Mouse (Mus musculus) midbrain, embryonic 11.5 days (tissue): ENCODE measurements around the gene Smtn. TPM values are rescaled to one million over a fixed set of nuclear protein-coding genes. Genes with fewer than 3 reads are reported as not detected.

ENCODE experiments used
- ATAC-seq: fragments of 200-750 bp; cut with Nextera tagmentation; 2 replicates; pipeline ENCODE4 v1.8.0; 2017; ENCODE audit warnings: moderate TSS enrichment, moderate library complexity; ENCODE audit not compliant: low FRiP score
- DNase-seq: peaks from one replicate; pipeline ENCODE4 v3.0.0; 2015; ENCODE audit warnings: low spot score; ENCODE audit errors: missing footprints
- H3K27ac ChIP-seq: fragments of 300-500 bp; sonication (generic); 2 replicates; pipeline ENCODE4 v1.5.1; 2014; ENCODE audit warnings: low read depth, low read length
- H3K27me3 ChIP-seq: fragments of 300-500 bp; sonication (generic); 2 replicates; pipeline ENCODE4 v1.6.1; 2014; ENCODE audit warnings: mild to moderate bottlenecking, low read length, moderate library complexity, mixed read lengths; ENCODE audit not compliant: control insufficient read depth, insufficient read depth
- H3K36me3 ChIP-seq: fragments of 300-500 bp; sonication (generic); 2 replicates; pipeline ENCODE4 v1.6.1; 2014; ENCODE audit warnings: mild to moderate bottlenecking, low read length, moderate library complexity, mixed read lengths; ENCODE audit not compliant: control insufficient read depth, insufficient read depth
- H3K4me1 ChIP-seq: fragments of 300-500 bp; sonication (generic); 2 replicates; pipeline ENCODE4 v1.6.1; 2014; ENCODE audit warnings: low read length; ENCODE audit not compliant: control insufficient read depth, insufficient read depth
- H3K4me2 ChIP-seq: fragments of 300-500 bp; sonication (generic); 2 replicates; pipeline ENCODE4 v1.6.1; 2014; ENCODE audit warnings: mild to moderate bottlenecking, moderate library complexity
- H3K4me3 ChIP-seq: fragments of 300-500 bp; sonication (generic); 2 replicates; pipeline ENCODE4 v1.5.1; 2014; ENCODE audit warnings: low read depth, low read length
- H3K9ac ChIP-seq: fragments of 300-500 bp; sonication (generic); 2 replicates; pipeline ENCODE4 v1.6.1; 2014; ENCODE audit warnings: low read length
- H3K9me3 ChIP-seq: fragments of 300-500 bp; sonication (generic); 2 replicates; pipeline ENCODE4 v1.6.1; 2016; ENCODE audit warnings: low read length; ENCODE audit not compliant: control insufficient read depth
- WGBS: fragments of 180-500 bp; shearing (Covaris S2); extraction: QIAGEN DNeasy Blood & Tissue Kit; methylation state at CpG from one replicate; pipeline ENCODE4 v1.1.7; 2014; 5-methylcytosine and 5-hydroxymethylcytosine counted together
- polyA plus RNA-seq: library from polyadenylated mRNA; unstranded; fragments of >200 nt; fragmentation: Nextera tagmentation; extraction: Ambion mirVana; gene quantifications from 2 replicates; pipeline ENCODE4 v1.2.1, GENCODE M21; 2014

Gene Smtn
- polyA plus RNA-seq, 1 experiment from 2014 or later = 27.1 TPM

DNA sequence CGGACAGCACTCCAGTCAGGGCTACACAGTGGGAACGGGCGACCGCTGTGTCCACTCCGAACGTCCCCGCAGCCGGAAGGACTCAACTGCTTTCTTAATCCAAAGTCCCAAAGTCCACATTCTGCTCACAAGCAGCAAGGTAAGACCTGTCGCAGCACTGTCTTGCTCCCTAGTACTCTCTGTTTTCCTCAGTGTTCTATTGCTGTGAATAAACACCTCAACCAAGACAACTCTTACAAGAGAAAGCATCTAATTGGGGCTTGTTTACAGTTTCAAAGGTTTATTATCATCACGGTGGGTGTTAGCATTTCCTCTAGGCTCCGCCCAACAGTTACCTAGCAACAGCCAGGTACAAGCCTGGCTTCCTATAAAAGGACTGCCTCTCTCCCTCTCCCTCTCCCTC, 69.0 kb downstream of the Smtn start:
- no peak overlapping the region for H3K4me2 ChIP-seq
- no peak overlapping the region for H3K4me3 ChIP-seq
- 22% methylated on average over 11 of the region's 11 CpGs for WGBS
- no peaks in the 10 kb centered on the region for H3K9me3 ChIP-seq
- no peaks in the 10 kb centered on the region for H3K36me3 ChIP-seq
- no peak for ATAC-seq
- DNase-seq = peak; percentile 69
- no peaks in the 10 kb centered on the region for H3K27me3 ChIP-seq
- H3K27ac ChIP-seq = no peak overlapping the region
- H3K9ac ChIP-seq = no peak overlapping the region
- H3K4me1 ChIP-seq = no peaks in the 10 kb centered on the region

Other genes starting within 250 kb of the Smtn start
- 10.5 and 12.1 TPM in 2 replicates for gene Pik3ip1, start 210.2 kb downstream of the Smtn start, polyA plus RNA-seq
- gene Limk2, start 131.4 kb downstream of the Smtn start, polyA plus RNA-seq = 62.6 and 63.4 TPM in 2 replicates
- 51.9 and 54.3 TPM in 2 replicates for gene Rnf185, start 88.2 kb downstream of the Smtn start, polyA plus RNA-seq
- gene Pla2g3, start 52.3 kb downstream of the Smtn start, polyA plus RNA-seq = 0.38 and 0.54 TPM in 2 replicates
- gene Inpp5j, start 35.8 kb downstream of the Smtn start, polyA plus RNA-seq = 0.07 and 0.16 TPM in 2 replicates
- 55.9 and 58.9 TPM in 2 replicates for gene Selenom, start 25.9 kb downstream of the Smtn start, polyA plus RNA-seq
- 27.3 and 28.1 TPM in 2 replicates for gene Morc2a, start 108.6 kb upstream of the Smtn start, polyA plus RNA-seq